Mouse (Mus musculus) liver, embryonic 16.5 days (tissue): ENCODE results near the gene Sh3d21. TPM values are rescaled to one million over a fixed set of nuclear protein-coding genes. Genes with fewer than 3 reads are reported as not detected.

Experiments
- ATAC-seq: fragments of 200-750 bp; cut with Nextera tagmentation; 2 replicates; pipeline ENCODE4 v1.8.0; 2017; ENCODE audit warnings: low read depth, mild to moderate bottlenecking, moderate number of reproducible peaks, moderate library complexity
- H3K27ac ChIP-seq: fragments of 300-500 bp; sonication (generic); 2 replicates; pipeline ENCODE4 v1.5.1; 2014; ENCODE audit warnings: mild to moderate bottlenecking, low read length
- H3K27me3 ChIP-seq: fragments of 300-500 bp; sonication (generic); 2 replicates; pipeline ENCODE4 v1.6.1; 2014; ENCODE audit warnings: low read depth, low read length, mixed read lengths; ENCODE audit not compliant: control insufficient read depth, insufficient read depth
- H3K36me3 ChIP-seq: fragments of 300-500 bp; sonication (generic); 2 replicates; pipeline ENCODE4 v1.6.1; 2014; ENCODE audit warnings: mild to moderate bottlenecking; ENCODE audit not compliant: control insufficient read depth, insufficient read depth
- H3K4me1 ChIP-seq: fragments of 300-500 bp; sonication (generic); 2 replicates; pipeline ENCODE4 v1.6.1; 2014; ENCODE audit warnings: low read depth, low read length, mixed read lengths; ENCODE audit not compliant: control insufficient read depth
- H3K4me2 ChIP-seq: fragments of 300-500 bp; sonication (generic); 2 replicates; pipeline ENCODE4 v1.6.1; 2014; ENCODE audit warnings: low read depth, low read length, mixed read lengths
- H3K4me3 ChIP-seq: fragments of 300-500 bp; sonication (generic); 2 replicates; pipeline ENCODE4 v1.5.1; 2014; ENCODE audit warnings: low read depth, mild to moderate bottlenecking, low read length
- H3K9ac ChIP-seq: fragments of 300-500 bp; sonication (generic); 2 replicates; pipeline ENCODE4 v1.6.1; 2014; ENCODE audit warnings: low read depth, low read length
- H3K9me3 ChIP-seq: fragments of 300-500 bp; sonication (generic); replicated peaks from 2 replicates; pipeline ENCODE4 v1.6.1; 2016; ENCODE audit warnings: low read length; ENCODE audit not compliant: control insufficient read depth
- WGBS: fragments of 180-500 bp; shearing (Covaris S2); extraction: QIAGEN DNeasy Blood & Tissue Kit; methylation state at CpG from one replicate; pipeline ENCODE4 v1.1.7; 2014; ENCODE audit not compliant: insufficient replicate concordance; 5-methylcytosine and 5-hydroxymethylcytosine counted together
- polyA plus RNA-seq: library from polyadenylated mRNA; unstranded; fragments of >200 nt; fragmentation: Nextera tagmentation; extraction: Ambion mirVana; gene quantifications from 2 replicates; pipeline ENCODE4 v1.2.1, GENCODE M21; 2015

Gene Sh3d21
- polyA plus RNA-seq, 1 experiment from 2014 or later: 1.4 TPM

DNA sequence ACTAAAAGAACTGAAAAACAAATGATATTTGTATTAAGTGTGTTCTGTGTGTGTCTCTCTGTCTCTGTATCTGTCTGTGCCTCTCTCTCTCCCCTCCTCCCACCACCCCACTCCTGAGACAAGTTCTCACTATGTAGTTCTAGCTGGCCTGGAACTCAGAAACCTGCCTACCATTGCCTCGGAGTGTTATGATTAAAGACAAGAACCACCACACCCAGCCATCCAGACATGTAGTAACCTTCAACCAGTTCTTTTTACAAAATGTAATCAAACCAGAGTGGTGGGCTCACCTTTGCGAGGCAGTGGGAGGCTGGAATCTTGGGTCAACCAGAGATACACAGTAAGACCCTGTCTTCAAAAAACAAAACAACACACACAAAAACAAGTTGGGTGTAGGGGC, 37.4 kb upstream of the Sh3d21 start:
- peaks cover 57% of the 10 kb centered on the region for H3K4me1 ChIP-seq
- no peaks in the 10 kb centered on the region for H3K36me3 ChIP-seq
- peak overlapping the region; percentile 87 for H3K4me3 ChIP-seq
- peak overlapping the region; percentile 97 for H3K27ac ChIP-seq
- H3K9ac ChIP-seq: peak overlapping the region; percentile 91
- no peak for ATAC-seq
- H3K9me3 ChIP-seq: no peaks in the 10 kb centered on the region
- 32% methylated on average over 2 of the region's 2 CpGs for WGBS
- no peaks in the 10 kb centered on the region for H3K27me3 ChIP-seq
- H3K4me2 ChIP-seq: peak overlapping the region; percentile 73

DNA sequence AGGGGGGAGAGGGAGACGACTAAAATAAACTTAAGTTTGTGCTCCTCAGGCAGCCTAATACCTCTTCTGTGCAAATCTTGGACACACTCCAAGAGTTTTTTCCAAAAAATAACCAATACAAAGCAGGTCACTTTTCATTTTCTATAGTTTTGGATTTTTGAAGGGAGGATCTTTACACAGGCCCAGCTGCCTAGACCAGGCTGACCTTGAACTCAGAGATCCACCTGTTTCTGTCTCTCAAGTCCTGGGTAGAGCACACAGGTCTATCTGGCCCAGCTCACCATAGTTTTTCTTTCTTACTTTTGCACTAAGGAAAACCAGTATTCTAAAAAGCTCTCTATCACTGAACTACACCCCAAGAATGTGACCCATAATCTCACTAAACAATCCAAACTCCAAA, 36.7 kb upstream of the Sh3d21 start:
- H3K27me3 ChIP-seq: no peaks in the 10 kb centered on the region
- peak overlapping the region; percentile 87 for H3K4me3 ChIP-seq
- peak overlapping the region; percentile 97 for H3K27ac ChIP-seq
- no peaks in the 10 kb centered on the region for H3K36me3 ChIP-seq
- no peak for ATAC-seq
- peak overlapping the region; percentile 73 for H3K4me2 ChIP-seq
- 39% methylated on average over 1 of the region's 1 CpGs for WGBS
- no peaks in the 10 kb centered on the region for H3K9me3 ChIP-seq
- H3K9ac ChIP-seq: peak overlapping the region; percentile 91
- peaks cover 53% of the 10 kb centered on the region for H3K4me1 ChIP-seq

- Histone ChIP-seq H3K27me3 (no peaks in the 10 kb centered on the region), H3K27ac (no peak overlapping the region), H3K4me1 (peaks cover 48% of the 10 kb centered on the region), H3K4me2 (peak overlapping the region; percentile 73), H3K4me3 (peak overlapping the region; percentile 87), H3K36me3 (no peaks in the 10 kb centered on the region; the same call in 1 of the 2 replicates), H3K9ac (peak overlapping the region; percentile 91), H3K9me3 (no peaks in the 10 kb centered on the region)
- 27% methylated on average over 6 of the region's 6 CpGs for WGBS
- ATAC-seq: no peak
Measured at GRCm38 (mm10) chr4:126199556-126199955, 36.3 kb upstream of the Sh3d21 start.

DNA sequence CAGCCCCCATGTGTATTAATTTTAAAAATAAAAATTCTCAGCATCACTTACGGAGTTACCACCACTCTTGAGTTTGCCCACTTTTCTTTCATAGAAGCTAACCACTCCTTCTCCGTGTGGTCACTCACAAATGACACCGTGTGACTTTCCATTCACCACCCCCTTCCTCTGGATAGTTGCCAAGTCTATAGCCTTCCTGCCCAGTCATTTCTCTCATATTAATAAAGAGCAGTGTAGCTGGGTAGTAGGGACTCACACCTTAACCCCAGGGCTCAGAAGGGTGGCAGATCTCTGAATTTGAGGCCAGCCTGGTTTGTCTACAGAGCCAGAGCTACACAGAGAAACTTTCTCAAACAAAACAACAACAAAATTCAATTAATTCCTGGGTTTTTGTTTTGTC, 34.2 kb upstream of the Sh3d21 start:
- ATAC-seq: no peak
- Histone ChIP-seq H3K9ac (no peak overlapping the region), H3K27ac (no peak overlapping the region; the same call in 1 of the 2 replicates), H3K27me3 (no peaks in the 10 kb centered on the region), H3K4me2 (no peak overlapping the region; the same call in 1 of the 2 replicates), H3K9me3 (no peaks in the 10 kb centered on the region), H3K36me3 (peaks cover 16% of the 10 kb centered on the region), H3K4me1 (peaks cover 33% of the 10 kb centered on the region), H3K4me3 (no peak overlapping the region)
- 56% methylated on average over 3 of the region's 3 CpGs for WGBS

- no peak for ATAC-seq
- Histone ChIP-seq H3K27me3 (no peaks in the 10 kb centered on the region), H3K4me1 (peaks cover 24% of the 10 kb centered on the region), H3K4me3 (no peak overlapping the region), H3K9me3 (no peaks in the 10 kb centered on the region), H3K9ac (no peak overlapping the region), H3K4me2 (no peak overlapping the region), H3K27ac (no peak overlapping the region), H3K36me3 (peaks cover 24% of the 10 kb centered on the region)
- 92% methylated on average over 4 of the region's 4 CpGs for WGBS
Measured at GRCm38 (mm10) chr4:126194916-126195315, 31.6 kb upstream of the Sh3d21 start.

DNA sequence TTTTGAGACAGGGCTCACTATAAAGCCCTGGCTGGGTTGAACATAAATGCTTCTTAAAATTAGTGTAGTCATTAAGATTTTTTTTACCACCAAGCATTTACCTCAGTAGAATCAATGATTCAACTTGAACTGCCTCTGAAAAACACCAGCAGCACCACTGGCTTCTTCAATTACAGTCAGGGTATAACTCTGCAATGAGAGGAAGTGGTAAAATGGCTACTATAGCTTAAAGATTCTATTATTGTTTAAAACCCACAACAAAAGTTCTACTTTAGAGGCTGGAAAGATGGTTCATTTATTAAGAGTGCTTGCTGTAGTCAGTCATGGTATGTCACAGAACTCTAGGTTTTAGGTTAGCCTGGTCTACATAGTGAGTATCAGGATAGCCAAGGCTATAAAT, 30.9 kb upstream of the Sh3d21 start:
- H3K9ac ChIP-seq: no peak overlapping the region
- no peaks in the 10 kb centered on the region for H3K27me3 ChIP-seq
- no peak overlapping the region for H3K4me2 ChIP-seq
- H3K9me3 ChIP-seq: no peaks in the 10 kb centered on the region
- H3K4me1 ChIP-seq: peaks cover 18% of the 10 kb centered on the region
- ATAC-seq: no peak
- H3K4me3 ChIP-seq: no peak overlapping the region
- no peak overlapping the region for H3K27ac ChIP-seq
- peaks cover 29% of the 10 kb centered on the region for H3K36me3 ChIP-seq

GRCm38 (mm10) chr4:126190636-126191035, 27.3 kb upstream of the Sh3d21 start:
- no peaks in the 10 kb centered on the region for H3K27me3 ChIP-seq

GRCm38 (mm10) chr4:126187096-126187495, 23.8 kb upstream of the Sh3d21 start:
- peaks cover 31% of the 10 kb centered on the region for H3K36me3 ChIP-seq
- H3K27ac ChIP-seq: no peak overlapping the region
- ATAC-seq: no peak
- no peaks in the 10 kb centered on the region; the same call in 1 of the 2 replicates for H3K4me1 ChIP-seq
- H3K9me3 ChIP-seq: no peaks in the 10 kb centered on the region
- H3K4me2 ChIP-seq: no peak overlapping the region
- H3K27me3 ChIP-seq: no peaks in the 10 kb centered on the region
- no peak overlapping the region for H3K9ac ChIP-seq
- 94% methylated on average over 3 of the region's 3 CpGs for WGBS
- no peak overlapping the region for H3K4me3 ChIP-seq

More at GRCm38 (mm10) chr4:126190636-126191035, 27.3 kb upstream of the Sh3d21 start:
- no peak overlapping the region for H3K4me2 ChIP-seq
- ATAC-seq: no peak
- no peaks in the 10 kb centered on the region for H3K9me3 ChIP-seq
- H3K27ac ChIP-seq: no peak overlapping the region
- no peaks in the 10 kb centered on the region for H3K4me1 ChIP-seq
- H3K9ac ChIP-seq: no peak overlapping the region
- WGBS: 92% methylated on average over 2 of the region's 2 CpGs
- H3K36me3 ChIP-seq: peaks cover 38% of the 10 kb centered on the region
- no peak overlapping the region for H3K4me3 ChIP-seq

GRCm38 (mm10) chr4:126183034-126183433, 19.7 kb upstream of the Sh3d21 start:
- H3K27ac ChIP-seq: no peak overlapping the region
- no peaks in the 10 kb centered on the region for H3K27me3 ChIP-seq
- H3K4me3 ChIP-seq: no peak overlapping the region
- peak; percentile 32; the same call in 1 of the 2 replicates for ATAC-seq
- no peak overlapping the region for H3K4me2 ChIP-seq
- no peak overlapping the region for H3K9ac ChIP-seq
- H3K9me3 ChIP-seq: no peaks in the 10 kb centered on the region
- H3K36me3 ChIP-seq: peaks cover 33% of the 10 kb centered on the region
- 78% methylated on average over 5 of the region's 5 CpGs for WGBS
- H3K4me1 ChIP-seq: no peaks in the 10 kb centered on the region; the same call in 1 of the 2 replicates
